Mouse (Mus musculus): Measurements from ENCODE around the gene Olfr362.
"Not testable (repeated sequence)": the region's sequence is repeated elsewhere in the genome, so short reads cannot be mapped to it uniquely, and the experiment has no call there.

Olfr362 gene

GRCm38 (mm10) chr2:37117810-37118209, at the start of gene Olfr362:
Gene Olfr362, minus strand, starts transcription at chr2:37117910.
- no peak for DNase-seq (ENCODE audit: low spot score in 2 of 2)

GRCm38 (mm10) chr2:37139022-37139421, 21.3 kb upstream of the Olfr362 start, which contains the start of gene Olfr364-ps1:
Gene Olfr364-ps1, plus strand, starts transcription at chr2:37139322.
- no peak for DNase-seq (ENCODE audit: low spot score in 2 of 2)

GRCm38 (mm10) chr2:37089190-37089589, 28.5 kb downstream of the Olfr362 start, which contains the start of gene Olfr361:
Gene Olfr361, minus strand, starts transcription at chr2:37089290.
- DNase-seq (ENCODE audit: low spot score in 2 of 2) = not testable (repeated sequence)

GRCm38 (mm10) chr2:37065446-37065845, 52.3 kb downstream of the Olfr362 start, which contains the start of gene Olfr360:
Gene Olfr360, plus strand, starts transcription at chr2:37065746.
- DNase-seq (ENCODE audit: low spot score in 2 of 2) = no peak
